Mouse (Mus musculus) cerebellum, adult 11 months (tissue): ENCODE measurements around the gene Gucd1.
"Not testable (repeated sequence)": the region's sequence is repeated elsewhere in the genome, so short reads cannot be mapped to it uniquely, and the experiment has no call there.

Experiments used
- DNase-seq: peaks from one replicate; pipeline ENCODE4 v3.0.0; 2022

Gucd1 gene

DNA sequence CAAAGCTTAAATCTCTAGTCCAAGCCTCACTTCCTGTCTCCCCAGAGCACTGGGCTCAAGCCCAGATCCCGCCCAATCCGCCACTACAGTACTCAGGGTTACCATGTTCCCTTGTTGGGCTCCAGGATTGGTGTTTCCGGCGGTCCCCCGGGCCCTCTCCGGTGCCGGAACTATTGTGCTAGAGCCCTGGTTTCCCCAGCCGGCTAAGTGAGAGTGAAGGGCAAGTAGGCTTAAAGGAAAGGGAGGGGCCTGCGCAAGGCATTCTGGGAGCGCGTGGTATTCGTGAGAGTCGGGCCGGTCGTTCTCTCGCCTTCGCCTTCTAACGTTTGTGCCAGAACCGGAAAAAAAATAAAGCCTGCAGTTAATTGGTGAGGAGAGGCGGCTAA is at the start of gene Gucd1:
TSS of gene Gucd1 (minus strand) at position 215 of the 386 bp plus-strand sequence.
- DNase-seq, result peak; percentile 97

DNA sequence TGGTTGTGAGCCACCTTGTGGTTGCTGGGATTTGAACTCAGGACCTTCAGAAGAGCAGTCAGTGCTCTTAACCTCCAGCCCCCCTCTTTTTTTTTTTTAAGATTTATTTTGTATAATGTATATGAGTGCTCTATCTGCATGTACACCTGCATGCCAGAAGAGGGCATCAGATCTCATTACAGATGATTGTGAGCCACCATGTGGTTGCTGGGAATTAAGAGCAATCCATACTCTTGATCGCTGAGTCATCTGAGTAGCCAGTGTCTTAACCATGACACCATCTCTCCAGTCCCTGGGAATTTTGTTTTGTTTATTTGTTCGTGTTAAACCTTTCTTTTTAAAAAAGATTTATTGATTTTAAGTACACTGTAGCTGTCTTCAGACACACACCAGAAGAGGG is 49.0 kb upstream of the Gucd1 start:
- DNase-seq, result not testable (repeated sequence)

DNA sequence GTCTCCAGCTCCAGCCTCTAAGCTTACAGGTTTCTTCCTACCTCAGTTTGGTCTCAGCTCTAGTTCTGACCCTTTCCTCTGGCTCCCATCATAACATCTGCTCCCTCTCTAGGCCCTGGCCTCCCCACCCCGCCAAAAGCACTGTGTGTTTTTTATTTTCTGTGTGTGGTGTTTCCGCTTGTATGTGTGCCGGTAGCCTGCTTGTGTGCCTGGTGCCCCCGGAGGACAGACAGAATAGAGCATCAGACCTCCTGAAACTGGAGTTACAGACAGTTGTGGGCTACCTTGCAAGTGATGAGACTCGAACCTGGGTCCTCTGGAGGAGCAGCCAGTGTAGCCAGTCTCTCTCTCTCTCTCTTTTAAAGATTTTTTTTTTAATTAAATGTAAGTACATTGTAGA is 48.5 kb upstream of the Gucd1 start:
- DNase-seq, result no peak

DNA sequence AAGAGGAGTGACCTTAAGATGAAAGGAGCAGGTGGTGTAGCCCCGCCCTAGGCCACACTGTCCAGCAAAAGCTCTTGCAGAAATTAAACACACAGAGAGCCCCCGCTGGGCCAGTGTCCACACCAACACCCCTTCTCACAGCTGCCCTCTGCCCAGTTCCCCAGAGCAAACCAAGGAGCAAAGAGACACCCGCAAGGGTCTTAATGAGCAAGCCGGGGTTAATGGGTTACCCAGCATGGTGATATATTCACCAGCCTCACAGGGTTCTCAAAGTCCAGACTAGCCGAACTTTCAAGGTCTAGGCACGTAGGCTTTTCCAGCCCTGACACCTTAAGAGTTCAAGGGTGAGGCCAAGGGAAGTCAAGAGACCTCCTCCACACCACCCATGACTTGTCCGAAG is 48.1 kb upstream of the Gucd1 start:
- no peak for DNase-seq

DNA sequence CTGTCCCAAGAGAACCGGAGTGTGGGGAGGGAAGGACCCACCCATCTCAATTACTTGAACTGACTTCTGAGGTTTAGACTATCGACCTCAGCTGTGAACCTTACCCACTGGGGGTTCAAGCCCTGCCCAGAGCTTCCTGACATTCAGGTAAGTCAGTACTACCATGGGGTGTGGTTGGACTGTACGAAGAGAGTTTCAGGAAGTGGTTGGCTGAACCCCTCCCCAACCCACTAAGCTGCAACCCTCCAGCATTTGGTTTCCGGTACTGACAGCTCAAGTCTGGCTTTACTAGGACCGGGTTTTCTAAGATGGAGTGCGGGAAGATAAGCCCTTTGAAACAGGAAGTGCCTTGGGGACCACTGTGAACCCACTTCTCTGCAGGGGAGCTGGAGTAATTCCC is 47.7 kb upstream of the Gucd1 start:
- no peak for DNase-seq

DNA sequence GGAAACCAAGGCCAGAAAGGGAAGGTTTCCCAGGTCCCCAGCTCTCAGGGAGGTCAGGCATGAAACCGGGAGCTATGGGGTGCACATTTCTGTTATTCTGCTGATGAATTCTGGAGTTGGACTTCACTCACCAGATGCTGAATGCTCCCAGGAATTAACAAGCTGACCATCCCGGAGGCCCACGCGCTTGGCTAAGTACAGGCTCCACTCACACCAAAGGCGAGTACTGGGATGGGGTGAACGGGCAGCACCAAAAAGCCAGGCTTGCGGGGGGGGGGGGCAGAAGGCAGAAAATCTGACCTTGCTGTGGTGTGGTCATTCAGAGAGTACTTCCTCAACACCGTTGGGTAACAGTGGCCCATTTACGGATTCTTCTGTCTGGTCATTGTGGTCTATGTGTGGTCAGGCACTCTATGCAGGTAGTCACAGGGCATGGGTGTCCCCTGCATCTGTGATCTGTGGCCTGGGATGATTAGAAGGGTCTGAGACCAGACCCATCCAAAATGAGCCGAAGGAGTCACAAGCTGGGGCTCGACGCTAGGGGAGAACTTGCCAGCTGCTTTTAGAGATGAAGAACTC is 47.0 kb upstream of the Gucd1 start:
- DNase-seq, result no peak

DNA sequence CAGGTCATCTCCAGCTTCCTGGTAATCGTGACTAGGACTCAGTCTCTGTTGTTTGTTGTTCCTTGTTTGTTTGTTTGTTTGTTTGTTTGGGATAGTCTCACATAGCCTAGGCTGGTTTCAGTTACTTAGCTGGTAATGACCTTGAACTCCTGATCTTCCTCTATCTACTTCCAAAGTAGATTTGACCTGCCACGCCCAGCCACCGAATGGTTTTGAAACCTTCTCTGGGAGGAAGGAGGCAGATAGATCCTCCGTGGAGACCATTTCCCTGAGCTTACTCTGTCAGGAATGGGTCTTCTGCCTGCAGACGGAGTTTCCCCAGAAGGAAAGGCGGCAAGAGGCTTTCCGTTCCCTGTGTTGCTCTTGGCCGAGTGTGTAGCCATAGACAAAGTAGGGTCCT is 44.8 kb upstream of the Gucd1 start:
- DNase-seq, result no peak

DNA sequence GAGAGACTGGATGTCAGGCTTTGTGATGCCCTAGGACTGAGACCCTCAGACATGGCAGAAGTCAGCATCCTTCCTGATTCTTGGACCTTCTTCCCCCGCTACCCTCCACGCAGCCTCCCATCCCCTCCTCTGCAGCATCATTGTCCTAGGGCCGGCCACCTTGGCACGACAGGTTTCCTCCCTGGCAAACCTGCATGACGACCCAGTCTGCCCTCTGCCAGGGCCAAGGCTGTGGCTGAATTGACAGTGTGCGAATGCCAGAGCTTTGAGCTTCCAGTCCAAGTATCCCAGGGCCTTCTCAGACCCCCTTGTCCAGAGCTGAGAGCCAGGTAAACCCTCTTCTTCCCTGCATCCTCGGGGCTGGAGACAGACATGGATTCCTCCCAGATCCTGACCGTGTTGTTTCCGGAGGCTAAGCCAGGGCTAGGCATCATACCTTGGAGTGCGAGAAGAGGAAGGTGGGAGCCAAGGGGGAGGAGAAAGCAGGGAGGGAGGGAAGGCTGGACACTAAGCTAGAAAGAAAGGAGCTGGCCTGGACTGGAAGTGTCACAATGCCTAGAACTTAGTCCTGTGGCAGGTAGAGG is 43.4 kb upstream of the Gucd1 start, which contains the start of gene Ggt1:
TSS of gene Ggt1 (plus strand) at position 534 of the 584 bp plus-strand sequence.
- DNase-seq, result no peak

DNA sequence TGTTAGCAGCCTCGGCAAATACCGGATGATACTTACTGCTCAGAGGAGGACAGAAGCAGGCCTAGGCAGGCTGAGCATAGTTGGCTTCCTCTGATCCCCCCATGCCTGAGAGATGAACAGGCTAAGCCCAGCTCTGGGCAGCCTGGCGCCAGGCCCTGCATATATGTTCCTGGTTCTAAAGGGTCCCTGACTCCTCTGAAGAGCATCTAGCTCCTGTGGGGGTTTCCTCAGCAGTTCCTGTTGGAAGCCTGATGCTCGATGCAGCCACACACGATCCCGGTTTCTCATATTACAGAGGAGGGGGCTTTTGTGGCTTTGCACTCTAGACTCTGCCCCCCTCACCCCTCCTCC is 42.8 kb upstream of the Gucd1 start:
- DNase-seq, result no peak

DNA sequence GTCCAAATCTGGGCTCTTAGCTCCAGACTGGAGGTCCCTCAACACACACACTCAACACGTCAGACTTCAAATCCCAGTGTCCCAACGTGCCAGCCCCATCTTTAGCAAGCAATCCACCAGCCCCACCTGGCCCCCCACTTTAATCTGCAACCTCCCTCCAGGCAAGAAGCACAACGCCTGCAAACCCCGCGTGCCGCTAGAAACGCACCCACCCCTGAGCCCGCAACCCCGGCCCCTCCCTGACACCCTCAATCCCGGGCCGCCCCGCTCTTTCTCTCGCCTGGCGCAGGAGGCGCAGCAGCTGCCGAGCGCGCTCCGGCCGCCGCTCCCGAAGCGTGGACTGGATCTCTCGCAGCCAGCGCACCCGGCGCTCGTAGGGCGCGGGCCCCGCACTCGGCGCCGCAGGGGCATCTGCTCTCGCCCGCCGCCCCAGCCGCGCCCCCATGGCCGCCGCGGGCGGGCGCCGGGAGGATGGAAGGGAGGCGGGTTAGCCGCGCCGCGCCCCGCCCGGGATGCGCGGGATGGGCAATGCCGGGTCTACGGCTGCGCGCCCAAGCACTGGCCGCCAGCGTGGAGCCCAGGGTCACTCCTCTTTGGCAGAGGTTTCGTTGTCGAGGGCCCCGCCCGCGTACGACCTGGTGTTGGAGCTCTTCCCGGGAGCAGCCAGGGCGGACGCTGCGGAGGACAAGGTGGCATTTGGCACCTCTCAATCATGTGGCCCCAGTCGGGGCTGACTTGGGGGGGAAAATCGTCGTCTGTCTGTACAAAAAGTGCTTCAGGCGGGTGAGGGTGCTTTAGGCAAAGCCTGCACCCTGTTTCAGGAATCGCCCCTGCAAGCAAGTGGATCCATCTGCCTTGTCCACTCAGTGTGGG is 42.1 kb upstream of the Gucd1 start, which contains the start of gene Lrrc75b:
TSS of gene Lrrc75b (minus strand) at position 655 of the 873 bp plus-strand sequence.
- peak; percentile 77 for DNase-seq

DNA sequence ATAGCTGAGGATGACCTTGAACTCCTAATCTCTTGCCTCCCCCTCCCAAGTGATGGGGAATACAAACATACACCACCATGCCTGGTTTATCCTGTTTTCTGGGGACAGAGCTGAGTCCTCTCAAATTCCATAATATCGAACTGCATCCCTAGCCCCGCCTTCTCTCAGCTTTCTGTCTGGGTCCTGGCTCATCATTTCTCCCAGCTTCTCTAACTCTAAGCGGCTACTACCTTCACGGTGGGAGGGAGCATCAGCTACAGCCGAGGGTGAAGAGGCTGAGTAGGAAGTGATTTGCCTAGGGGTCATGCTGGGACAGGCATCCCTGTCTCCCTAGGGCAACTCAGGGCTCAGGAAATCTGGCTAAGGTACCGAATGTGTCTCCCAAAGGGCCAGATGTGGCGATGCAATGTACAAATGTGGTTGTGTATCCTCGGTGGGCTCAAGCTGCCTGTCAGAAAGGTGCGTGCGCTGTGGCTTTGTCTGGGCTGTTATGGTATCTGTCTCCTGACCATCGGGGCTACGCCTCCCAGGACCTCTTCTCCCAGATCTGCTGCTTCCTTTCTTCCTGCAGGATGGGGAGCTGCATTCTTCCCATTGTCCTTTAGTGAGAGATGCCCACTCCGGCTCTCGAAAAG is 41.4 kb upstream of the Gucd1 start:
- DNase-seq, result peak; percentile 34

DNA sequence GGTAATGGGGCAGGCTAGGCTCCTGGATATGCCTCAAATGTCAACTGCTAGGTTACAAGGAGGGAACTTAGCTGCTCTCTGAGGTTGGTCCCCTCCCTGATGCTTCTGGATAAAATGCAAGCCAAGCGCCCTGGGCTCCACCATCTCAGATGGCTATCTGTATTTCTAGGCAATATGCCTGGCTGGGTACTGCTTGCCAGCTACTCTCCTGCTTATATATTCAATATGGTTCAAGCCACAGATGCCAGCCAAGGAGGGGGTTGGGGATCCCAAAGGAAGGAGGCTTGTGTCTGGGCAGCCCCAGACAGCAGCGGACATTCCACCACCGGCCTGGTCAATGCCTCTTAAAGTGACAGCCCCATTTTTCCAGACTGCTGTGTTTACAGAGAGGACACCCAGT is 40.7 kb upstream of the Gucd1 start:
- DNase-seq, result peak; percentile 72

DNA sequence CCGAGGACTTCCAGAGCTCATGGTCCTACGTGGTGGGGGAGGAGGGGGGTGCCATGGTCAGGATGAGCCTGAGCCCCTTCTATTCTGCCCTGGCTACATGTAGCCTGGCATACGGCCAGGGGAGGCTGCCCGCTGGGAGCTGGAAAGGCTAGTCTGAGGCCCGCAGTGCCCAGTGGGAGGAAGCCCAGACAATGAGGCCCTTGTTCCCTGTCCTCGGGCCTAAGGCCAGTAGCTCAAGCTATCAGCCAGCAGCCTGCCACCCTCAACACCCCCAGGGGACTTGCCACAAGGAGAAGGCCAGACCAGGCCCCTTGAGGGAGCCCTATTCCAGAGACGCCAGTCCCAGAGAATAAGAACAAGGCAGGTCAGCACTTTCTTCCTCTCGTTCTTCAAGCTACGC is 38.3 kb upstream of the Gucd1 start:
- peak; percentile 41 for DNase-seq

DNA sequence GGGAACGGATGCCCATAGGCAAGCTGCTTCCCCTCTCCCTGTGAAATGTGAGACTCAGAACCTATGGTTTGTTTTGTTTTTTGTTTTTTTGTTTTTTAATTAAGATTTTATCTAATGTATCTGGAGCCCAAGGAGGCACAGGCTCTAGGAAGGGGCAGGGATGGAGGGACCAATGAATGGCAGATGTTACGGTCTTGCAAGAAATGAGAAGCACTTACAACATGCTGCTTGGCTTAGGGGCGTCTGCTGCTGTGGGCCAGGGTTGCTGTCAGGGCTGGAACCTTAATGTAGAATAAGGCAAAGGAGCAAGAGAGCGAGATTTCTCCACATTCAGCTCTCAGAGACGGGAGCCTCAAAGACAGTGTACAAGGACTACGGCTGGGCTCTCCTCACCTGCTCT is 37.8 kb upstream of the Gucd1 start:
- DNase-seq, result no peak

DNA sequence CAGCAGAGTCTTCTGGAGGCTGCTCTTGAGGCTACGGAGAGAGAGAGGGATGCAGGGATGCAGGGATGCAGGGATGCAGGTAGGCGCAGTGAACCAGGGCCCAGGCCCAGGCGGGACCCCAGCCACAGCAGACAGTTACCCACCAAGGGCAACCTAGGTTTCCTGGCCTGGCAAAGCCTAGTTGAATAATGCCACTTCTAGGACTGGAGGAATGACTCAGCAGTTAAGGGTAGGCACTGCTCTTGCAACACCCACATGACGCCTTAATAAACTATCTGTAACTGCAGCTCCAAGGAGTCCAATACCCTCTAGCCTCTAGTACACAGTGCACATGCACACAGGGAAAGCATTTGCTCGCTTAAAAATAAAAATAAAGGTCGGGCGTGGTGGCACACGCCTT is 36.3 kb upstream of the Gucd1 start:
- DNase-seq, result no peak

DNA sequence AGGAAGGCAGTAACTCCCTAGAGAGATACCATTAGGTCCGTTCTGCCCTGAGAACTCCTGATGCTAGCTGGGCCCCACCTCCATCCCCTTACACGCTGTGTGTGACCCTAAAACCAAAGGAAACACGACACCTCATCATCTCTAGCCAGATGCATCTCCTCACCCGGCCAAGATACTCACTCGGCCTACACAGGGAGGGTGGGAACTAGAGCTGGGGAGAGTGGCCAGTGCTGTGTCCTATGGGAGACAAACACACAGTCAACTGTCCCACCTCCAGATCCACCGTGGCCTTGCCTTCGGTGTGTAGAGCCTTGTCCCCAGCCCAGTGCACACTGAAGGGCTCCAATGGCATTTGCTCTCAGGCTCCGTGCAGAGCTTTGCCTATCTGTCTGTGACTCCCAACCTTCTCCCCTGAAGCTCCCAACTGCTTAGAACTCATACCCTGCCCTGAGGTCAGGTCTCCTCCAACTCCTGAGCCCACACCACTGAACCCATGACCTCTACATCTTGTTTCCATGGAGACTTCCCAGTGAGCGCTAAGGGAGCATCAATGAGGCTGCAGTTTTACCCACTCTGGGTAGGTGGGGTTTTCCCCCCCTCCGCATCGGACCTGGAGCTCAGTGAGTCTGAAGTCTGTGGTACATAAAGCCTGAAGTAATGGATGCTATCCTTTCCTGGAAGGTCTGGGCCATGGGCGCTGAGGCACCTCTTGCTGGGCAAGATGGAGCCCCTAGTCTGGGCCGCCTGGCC is 35.1 kb upstream of the Gucd1 start:
- no peak for DNase-seq

DNA sequence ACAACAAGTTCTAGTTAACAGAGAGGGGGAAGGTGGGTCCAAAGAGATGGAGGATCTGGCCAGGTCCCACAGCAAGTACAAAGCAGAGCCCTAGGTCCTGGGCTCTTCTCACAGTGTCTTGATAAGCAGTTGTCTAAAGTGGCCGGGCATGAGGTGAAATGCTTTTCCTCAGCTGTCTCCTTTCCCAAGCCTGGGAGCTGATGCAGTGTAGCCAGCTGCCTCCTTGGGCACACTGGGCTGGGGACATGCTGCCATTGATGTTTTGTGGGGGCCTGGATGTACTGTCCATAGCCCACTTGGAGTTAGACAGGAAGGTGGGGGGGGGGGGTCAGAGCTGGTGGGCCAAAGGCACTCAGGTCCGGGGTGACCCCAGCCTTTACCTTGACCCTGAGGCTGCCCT is 34.3 kb upstream of the Gucd1 start:
- no peak for DNase-seq

DNA sequence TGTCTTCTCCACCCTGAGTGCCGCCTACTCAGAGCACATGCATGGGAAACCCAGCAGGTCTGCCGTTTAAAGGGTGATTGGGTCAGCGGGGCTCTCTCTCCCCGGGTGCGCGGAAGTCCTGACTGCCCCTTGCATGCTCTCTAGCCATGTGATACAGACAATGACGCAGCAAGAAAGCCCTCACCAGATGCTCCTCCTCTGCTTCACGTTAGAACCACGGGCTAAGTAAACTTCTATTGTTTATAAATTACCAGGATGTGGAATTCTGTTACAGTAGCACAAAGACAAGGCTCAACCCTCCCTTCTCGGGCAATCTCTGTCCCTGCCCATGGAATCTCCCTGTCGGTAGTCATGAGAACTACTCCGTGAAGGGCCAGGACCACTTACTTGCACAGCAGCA is 33.4 kb upstream of the Gucd1 start:
- DNase-seq, result no peak

DNA sequence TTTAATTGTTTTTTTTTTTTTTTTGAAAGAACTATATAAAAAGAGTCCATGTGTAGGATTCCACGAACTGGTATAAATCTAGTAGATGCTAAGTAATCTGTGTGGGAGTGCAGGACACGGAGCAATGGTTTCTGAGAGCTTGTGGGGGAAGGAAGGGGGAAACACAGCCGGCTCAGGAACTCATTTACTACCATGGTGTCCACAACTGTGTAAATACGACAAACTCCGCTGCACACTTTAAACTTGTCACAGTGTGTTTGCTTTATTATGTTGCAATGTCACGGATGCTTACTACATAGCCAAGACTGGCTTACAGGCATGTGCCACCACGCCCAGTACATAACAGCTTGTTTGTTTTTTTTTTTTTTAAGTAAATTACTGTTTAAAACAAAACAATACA is 32.1 kb upstream of the Gucd1 start:
- no peak for DNase-seq

DNA sequence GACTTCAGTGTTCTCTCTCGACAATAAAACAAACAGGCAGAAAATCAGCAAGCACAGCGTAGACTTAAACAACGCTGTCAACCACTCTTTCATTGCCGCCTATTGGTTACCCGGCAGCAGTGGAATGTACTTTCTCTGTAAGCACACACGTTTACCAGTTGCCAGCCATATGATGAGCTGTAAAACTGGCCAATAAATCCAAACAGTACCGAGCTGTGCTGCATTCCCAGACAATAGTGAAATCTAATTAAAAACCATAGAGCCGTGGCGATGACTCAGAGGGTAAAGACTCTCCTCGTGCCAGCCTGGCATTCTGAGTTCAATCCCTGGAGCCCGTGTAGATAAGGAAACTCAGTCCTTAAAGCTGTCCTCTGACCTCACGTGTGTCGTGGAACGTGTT is 30.7 kb upstream of the Gucd1 start:
- no peak for DNase-seq

DNA sequence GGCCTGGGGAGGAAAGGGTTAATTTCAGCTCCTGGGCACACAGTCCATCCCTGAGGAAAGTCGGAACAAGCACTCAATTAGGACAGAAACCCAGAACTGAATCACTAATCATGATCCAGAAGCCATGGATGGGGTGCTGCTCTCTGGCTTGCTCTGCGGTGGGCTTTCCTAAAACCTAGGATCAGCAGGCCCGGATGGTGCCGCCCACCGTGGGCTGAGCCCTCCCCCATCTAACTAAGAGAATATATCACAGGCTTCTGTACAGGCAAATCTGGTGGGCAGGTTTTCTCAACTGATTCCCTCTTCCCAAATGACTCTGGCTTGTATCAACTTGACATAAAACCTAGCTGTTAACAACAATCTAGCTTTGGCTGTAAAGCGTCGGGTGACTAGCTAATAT is 30.1 kb upstream of the Gucd1 start:
- no peak for DNase-seq

DNA sequence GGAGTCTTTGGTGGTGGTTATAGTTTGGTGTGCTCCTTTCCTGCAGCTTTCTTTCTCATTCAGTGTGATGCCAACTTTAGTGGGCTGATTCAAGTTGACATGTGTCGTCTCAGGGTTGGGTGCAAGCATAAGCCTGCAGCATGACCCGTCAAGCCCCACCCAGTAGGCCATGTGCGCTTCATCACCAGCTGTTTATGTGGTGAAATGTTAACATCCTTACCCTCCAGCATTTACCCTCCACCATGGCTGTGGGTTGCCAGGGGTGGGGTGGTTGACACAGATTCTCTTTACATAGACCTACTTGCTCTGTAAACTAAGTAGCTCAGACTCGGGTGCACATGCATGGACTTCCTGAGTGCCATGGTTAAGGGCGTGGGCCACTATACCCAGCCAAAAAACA is 18.4 kb upstream of the Gucd1 start:
- no peak for DNase-seq

DNA sequence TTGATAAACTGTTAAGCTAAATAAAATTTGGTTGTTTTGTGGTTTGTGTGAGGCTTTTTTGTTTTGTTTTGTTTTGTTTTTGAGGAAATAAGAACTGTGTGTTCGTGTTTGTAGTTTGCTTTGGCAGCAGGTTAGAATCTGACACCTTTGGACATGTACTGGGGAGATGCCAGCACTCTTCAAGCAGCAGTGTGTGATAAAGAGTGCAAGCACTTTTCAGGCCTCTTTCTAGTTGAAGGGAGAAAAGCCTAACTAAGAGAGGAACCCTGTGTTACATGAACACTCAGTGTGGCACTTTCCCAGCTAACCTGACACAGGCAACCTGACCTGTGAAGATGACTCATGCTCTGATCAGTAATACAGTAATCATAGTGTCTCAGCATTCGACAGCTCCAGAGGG is 17.7 kb upstream of the Gucd1 start:
- no peak for DNase-seq
